Mouse (Mus musculus): ENCODE results near the gene Slc25a39. TPM values are rescaled to one million over a fixed set of nuclear protein-coding genes. Genes with fewer than 3 reads are reported as not detected.

The Slc25a39 gene
- total and polyA plus RNA-seq, 2 experiments from 2014 or later, result 176 to 194 TPM

- no peak for DNase-seq (ENCODE audit: low spot score)
Measured at GRCm38 (mm10) chr11:102428981-102429540, 21.3 kb upstream of the Slc25a39 start.

GRCm38 (mm10) chr11:102425555-102426316 lies 18.0 kb upstream of the Slc25a39 start:
- peaks cover 8% of the 10 kb centered on the region for H3K4me1 ChIP-seq (ENCODE audit: insufficient read depth, low read length)
- no peak overlapping the region for H3K4me2 ChIP-seq (ENCODE audit: low read depth, low read length)
- no peaks in the 10 kb centered on the region for H3K27me3 ChIP-seq (ENCODE audit: insufficient read depth, low read length)
- DNase-seq (ENCODE audit: low spot score) (no peak), ATAC-seq (no peak)
- no peak overlapping the region for H3K27ac ChIP-seq
- H3K9me3 ChIP-seq (ENCODE audit: low read length), result no peaks in the 10 kb centered on the region
- WGBS, result 86% methylated on average over 8 of the region's 8 CpGs
- H3K4me3 ChIP-seq (ENCODE audit: low read length), result no peak overlapping the region
- no peaks in the 10 kb centered on the region for H3K36me3 ChIP-seq (ENCODE audit: insufficient read depth, low read length)
- TF ChIP-seq CTCF (IDR thresholded peaks at IDR 0.05; ENCODE audit: low read depth), result no peak
- no peak overlapping the region for H3K9ac ChIP-seq (replicated peaks; ENCODE audit: low read length)

More at GRCm38 (mm10) chr11:102428981-102429540, 21.3 kb upstream of the Slc25a39 start:
- no peak for TF ChIP-seq CTCF (IDR thresholded peaks at IDR 0.05; ENCODE audit: low read depth)
- Histone ChIP-seq H3K4me3 (ENCODE audit: low read length) (no peak overlapping the region), H3K27ac (no peak overlapping the region), H3K9ac (replicated peaks; ENCODE audit: low read length) (no peak overlapping the region), H3K4me1 (ENCODE audit: insufficient read depth, low read length) (peaks cover 16% of the 10 kb centered on the region), H3K4me2 (ENCODE audit: low read depth, low read length) (peak overlapping the region; percentile 92; the same call in 1 of the 2 replicates), H3K36me3 (ENCODE audit: insufficient read depth, low read length) (no peaks in the 10 kb centered on the region), H3K9me3 (ENCODE audit: low read length) (no peaks in the 10 kb centered on the region), H3K27me3 (ENCODE audit: insufficient read depth, low read length) (no peaks in the 10 kb centered on the region)
- ATAC-seq, result no peak
- WGBS, result 68% methylated on average over 8 of the region's 8 CpGs

GRCm38 (mm10) chr11:102424666-102425065 lies 16.9 kb upstream of the Slc25a39 start:
- Histone ChIP-seq H3K4me1 (ENCODE audit: insufficient read depth, low read length) (peaks cover 5% of the 10 kb centered on the region), H3K9ac (replicated peaks; ENCODE audit: low read length) (no peak overlapping the region), H3K9me3 (ENCODE audit: low read length) (no peaks in the 10 kb centered on the region), H3K36me3 (ENCODE audit: insufficient read depth, low read length) (no peaks in the 10 kb centered on the region), H3K4me2 (ENCODE audit: low read depth, low read length) (no peak overlapping the region), H3K4me3 (ENCODE audit: low read length) (no peak overlapping the region), H3K27ac (no peak overlapping the region), H3K27me3 (ENCODE audit: insufficient read depth, low read length) (no peaks in the 10 kb centered on the region)
- DNase-seq (ENCODE audit: low spot score) (no peak), ATAC-seq (no peak)
- no peak for TF ChIP-seq CTCF (IDR thresholded peaks at IDR 0.05; ENCODE audit: low read depth)
- 79% methylated on average over 6 of the region's 6 CpGs for WGBS

- WGBS, result 55% methylated on average over 8 of the region's 8 CpGs
- no peak overlapping the region for H3K4me2 ChIP-seq (ENCODE audit: low read depth, low read length)
- TF ChIP-seq CTCF (IDR thresholded peaks at IDR 0.05; ENCODE audit: low read depth), result no peak
- no peaks in the 10 kb centered on the region for H3K36me3 ChIP-seq (ENCODE audit: insufficient read depth, low read length)
- DNase-seq (ENCODE audit: low spot score) (no peak), ATAC-seq (no peak)
- no peak overlapping the region for H3K27ac ChIP-seq
- H3K4me1 ChIP-seq (ENCODE audit: insufficient read depth, low read length), result no peaks in the 10 kb centered on the region
- H3K27me3 ChIP-seq (ENCODE audit: insufficient read depth, low read length), result no peaks in the 10 kb centered on the region
- no peaks in the 10 kb centered on the region for H3K9me3 ChIP-seq (ENCODE audit: low read length)
- H3K9ac ChIP-seq (replicated peaks; ENCODE audit: low read length), result no peak overlapping the region
- H3K4me3 ChIP-seq (ENCODE audit: low read length), result no peak overlapping the region
Measured at GRCm38 (mm10) chr11:102421559-102421958, 13.8 kb upstream of the Slc25a39 start.

GRCm38 (mm10) chr11:102418887-102419286 lies 11.1 kb upstream of the Slc25a39 start:
- Histone ChIP-seq H3K9ac (replicated peaks; ENCODE audit: low read length) (no peak overlapping the region), H3K4me3 (ENCODE audit: low read length) (no peak overlapping the region), H3K27me3 (ENCODE audit: insufficient read depth, low read length) (no peaks in the 10 kb centered on the region), H3K27ac (no peak overlapping the region), H3K4me1 (ENCODE audit: insufficient read depth, low read length) (no peaks in the 10 kb centered on the region), H3K4me2 (ENCODE audit: low read depth, low read length) (no peak overlapping the region), H3K36me3 (ENCODE audit: insufficient read depth, low read length) (no peaks in the 10 kb centered on the region), H3K9me3 (ENCODE audit: low read length) (no peaks in the 10 kb centered on the region)
- ATAC-seq, result no peak
- DNase-seq (ENCODE audit: low spot score), result no peak
- TF ChIP-seq CTCF (IDR thresholded peaks at IDR 0.05; ENCODE audit: low read depth), result no peak

- H3K27ac ChIP-seq, result no peak overlapping the region
- H3K4me3 ChIP-seq (ENCODE audit: low read length), result no peak overlapping the region
- DNase-seq (ENCODE audit: low spot score), result no peak
- no peaks in the 10 kb centered on the region for H3K9me3 ChIP-seq (ENCODE audit: low read length)
- no peak for ATAC-seq
- H3K4me2 ChIP-seq (ENCODE audit: low read depth, low read length), result no peak overlapping the region
- 63% methylated on average over 1 of the region's 1 CpGs for WGBS
- H3K9ac ChIP-seq (replicated peaks; ENCODE audit: low read length), result no peak overlapping the region
- TF ChIP-seq CTCF (IDR thresholded peaks at IDR 0.05; ENCODE audit: low read depth), result no peak
- H3K27me3 ChIP-seq (ENCODE audit: insufficient read depth, low read length), result no peaks in the 10 kb centered on the region
- no peaks in the 10 kb centered on the region for H3K4me1 ChIP-seq (ENCODE audit: insufficient read depth, low read length)
- H3K36me3 ChIP-seq (ENCODE audit: insufficient read depth, low read length), result no peaks in the 10 kb centered on the region
Measured at GRCm38 (mm10) chr11:102417160-102417559, 9.4 kb upstream of the Slc25a39 start.

All from hindbrain, postnatal 0 days (tissue).